Mouse (Mus musculus) naive thymus-derived CD4-positive, alpha-beta T cell, adult 2 months (primary cell): ENCODE results near the gene Paqr7.
"Not testable (repeated sequence)": the region's sequence is repeated elsewhere in the genome, so short reads cannot be mapped to it uniquely, and the experiment has no call there.

Source experiments
- DNase-seq: peaks from one replicate; pipeline ENCODE4 v3.0.0-alpha.2; 2011; ENCODE audit warnings: low read depth

The Paqr7 gene

DNA sequence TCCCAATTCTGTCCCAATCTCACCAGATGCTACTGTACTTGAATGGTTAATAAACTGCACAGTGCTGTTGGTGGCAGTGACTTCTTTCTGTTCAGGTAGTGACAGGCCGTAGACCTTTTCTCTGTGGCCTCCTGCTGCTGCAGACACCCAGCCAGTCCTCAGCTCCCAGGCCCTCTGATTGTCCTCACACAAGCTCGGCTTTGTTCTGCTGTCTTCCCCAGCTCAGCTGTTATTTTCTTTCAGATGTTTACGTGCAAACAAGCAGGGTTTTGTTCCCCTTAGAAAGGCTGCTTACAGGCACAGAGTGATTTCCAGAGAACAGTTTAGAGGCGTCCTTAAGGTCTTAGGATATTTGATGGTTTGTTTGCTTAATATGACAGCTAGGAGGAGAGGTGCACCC lies 22.7 kb upstream of the Paqr7 start:
- DNase-seq, result no peak

DNA sequence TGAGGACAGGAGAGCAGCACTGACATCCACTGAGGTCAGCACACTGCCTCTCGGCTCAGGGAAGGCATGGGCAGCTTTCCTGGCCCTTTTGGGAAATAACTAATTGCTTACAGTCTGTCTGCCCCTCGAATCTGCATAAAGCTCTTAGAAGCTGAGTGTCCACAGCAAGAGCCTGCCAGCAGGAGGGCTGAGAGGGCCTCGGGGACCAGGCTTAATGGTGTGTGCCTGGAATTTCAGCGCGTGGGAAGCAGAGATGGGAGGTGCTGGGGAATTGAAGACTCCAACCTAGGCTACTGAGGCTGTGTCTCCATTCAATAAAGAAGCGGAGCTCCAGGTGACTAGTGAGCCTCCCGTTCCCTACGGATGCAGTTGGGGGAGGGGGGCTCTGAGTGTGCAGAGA lies 22.3 kb upstream of the Paqr7 start:
- DNase-seq, result no peak

DNA sequence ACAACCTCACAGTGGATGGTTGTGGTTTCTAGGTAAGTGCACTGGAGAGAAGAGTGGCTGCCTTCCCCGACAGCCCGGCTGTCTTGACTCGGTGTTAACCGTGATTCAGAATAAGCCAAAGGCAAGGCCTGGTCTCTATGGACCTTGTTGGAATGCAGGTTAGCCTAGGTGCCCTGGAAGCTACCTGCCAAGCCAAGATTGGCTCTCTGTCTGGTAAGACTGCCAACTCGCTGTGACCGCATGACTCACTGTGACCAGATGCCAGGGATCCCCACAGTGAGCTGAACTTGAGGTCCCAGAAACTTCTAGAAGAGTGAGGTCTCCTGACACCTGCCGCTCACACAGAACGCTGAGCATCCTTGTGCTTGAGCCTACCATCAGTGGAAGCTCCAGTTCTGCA lies 19.6 kb upstream of the Paqr7 start:
- no peak for DNase-seq

DNA sequence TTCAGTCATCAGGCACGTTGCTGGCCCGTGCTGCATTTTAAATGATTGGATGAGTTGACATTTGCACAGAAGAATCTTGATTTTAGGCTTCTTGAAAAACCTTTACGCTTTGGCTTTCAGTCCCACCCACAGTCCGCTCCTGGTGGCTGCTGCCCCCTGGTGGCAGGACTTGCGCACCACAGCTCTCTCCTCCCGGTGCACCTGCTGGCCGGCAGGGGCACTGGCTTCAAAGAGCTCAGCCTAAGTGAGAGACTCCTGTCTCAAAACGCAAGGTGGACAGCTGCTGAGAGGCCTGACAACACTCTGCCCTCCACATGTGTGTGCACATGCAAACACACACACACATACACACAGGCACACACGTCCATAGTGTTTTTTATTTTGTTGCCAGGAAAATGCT lies 18.5 kb upstream of the Paqr7 start:
- DNase-seq, result peak; percentile 96

DNA sequence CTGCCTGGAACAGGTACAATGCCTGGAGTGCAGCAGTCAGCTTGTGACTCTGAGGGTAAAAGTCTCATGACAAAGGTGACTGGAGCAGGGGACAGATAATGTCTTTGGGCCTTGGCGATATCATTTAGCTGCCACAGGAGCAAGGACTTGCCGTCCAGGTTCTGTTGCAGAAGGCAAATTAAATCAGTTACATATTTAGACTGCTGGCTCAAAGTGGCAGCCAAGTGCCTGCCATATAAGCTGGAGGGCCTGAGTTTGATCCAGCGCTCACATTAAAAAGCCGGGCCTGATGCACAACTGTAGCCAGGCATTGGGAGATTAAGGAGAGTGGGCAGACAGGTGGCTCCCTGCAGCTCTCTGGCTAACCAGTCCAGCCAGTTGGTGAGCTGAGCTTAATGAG lies 16.7 kb upstream of the Paqr7 start:
- DNase-seq, result no peak

DNA sequence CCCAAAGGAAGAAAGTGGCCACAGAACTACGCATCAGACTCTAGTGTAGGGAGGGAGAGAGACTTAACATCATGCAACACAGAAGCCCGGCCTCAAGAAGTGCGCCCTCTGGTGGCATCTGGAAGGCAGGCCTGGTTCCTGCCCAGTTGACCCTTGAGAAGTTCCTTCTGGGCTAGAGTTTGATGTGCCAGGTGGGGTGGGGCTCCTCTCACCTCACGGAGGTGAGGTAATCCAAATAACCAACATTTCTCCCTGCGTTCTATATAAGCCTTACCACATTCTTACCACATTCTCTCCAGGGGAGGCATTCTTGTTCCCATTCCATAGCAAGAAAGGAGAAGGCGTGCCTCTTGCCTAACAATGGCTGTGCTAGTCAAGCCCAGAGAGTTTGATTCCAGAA lies 15.6 kb upstream of the Paqr7 start:
- peak; percentile 88 for DNase-seq

DNA sequence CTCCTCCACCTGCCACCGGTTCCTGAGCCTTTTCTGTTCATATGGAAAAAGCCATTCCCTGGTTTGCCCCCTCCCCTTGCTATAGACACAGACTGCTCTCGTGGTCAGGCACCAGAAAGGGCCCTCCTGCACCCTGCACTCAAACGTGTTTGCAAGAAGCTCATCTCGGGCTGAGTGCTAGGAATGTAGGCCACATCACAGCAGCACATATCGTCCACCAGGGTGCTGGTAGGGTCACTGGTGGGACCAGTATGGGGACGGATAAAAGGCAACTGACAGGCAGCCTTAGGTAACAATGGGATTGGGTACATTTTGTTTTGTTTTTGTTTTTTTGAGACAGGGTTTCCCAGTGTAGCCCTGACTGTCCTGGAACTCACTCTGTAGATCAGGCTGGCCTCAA lies 15.2 kb upstream of the Paqr7 start:
- DNase-seq, result no peak

DNA sequence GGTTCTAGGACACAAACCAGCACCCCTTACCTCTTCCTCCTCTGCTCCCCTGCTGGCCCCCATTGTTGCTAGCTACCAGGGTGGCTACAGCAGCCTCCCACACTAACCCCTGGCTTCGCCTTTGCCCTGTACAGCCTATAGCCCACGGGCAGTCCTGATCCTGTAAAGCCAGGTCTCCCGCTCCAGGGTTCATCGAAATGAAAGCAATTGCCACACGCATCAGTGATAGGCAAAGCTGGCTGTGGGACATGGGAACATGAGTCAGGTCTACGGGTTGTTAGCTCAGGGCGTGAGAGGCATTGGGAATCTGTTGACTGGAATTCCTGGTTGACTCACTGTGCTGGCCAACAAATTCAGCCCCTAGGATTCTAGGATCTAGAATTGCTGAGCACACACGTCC lies 14.1 kb upstream of the Paqr7 start:
- DNase-seq, result no peak

DNA sequence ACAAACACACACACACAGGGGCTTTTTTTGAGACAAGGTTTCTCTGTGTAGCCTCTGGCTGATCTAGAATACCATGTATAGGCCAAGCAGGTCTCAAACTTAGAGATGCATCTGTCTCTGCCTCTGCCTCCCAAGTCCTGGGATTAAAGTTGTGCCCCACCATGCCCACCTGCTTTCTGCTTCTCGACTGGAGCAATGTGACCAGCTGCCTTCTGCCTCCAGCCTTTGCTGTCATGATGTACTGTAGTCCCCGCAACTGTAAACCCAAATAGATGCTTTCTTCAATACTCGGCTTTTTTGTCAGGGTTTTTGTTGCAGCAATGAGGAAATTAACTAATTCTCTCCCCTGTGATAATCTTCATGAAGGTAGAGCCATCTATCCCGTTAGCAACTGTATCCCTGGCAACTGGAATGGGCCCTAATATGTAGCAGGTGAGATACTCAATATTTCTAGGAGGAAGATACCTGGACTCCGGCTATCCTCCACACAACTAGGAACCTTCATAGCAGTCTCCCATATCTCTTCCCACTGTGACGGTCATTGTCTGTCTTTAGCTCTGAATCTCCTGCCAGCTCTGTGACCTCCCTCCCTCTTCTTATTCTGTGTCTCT lies 13.3 kb upstream of the Paqr7 start:
- no peak for DNase-seq

DNA sequence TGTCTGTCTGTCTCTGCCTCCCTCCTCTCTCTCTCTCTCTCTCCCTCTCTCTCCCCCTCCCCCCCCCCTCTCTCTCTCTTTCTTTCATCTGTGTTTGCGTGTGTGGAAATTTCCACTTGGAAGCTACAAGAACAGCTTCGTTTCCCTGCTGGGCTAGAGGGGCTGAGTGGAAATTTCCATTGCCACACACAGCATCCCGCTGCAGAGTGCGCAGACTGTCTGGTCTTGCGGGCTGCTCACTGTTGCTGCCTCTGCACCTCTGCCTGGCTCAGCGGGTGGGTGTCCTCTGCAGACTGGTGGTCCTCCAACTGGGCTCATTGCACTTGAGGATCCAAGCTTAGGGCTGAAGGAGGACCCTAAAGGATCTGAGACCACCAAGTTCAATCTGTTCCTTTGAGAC lies 12.8 kb upstream of the Paqr7 start:
- no peak for DNase-seq

DNA sequence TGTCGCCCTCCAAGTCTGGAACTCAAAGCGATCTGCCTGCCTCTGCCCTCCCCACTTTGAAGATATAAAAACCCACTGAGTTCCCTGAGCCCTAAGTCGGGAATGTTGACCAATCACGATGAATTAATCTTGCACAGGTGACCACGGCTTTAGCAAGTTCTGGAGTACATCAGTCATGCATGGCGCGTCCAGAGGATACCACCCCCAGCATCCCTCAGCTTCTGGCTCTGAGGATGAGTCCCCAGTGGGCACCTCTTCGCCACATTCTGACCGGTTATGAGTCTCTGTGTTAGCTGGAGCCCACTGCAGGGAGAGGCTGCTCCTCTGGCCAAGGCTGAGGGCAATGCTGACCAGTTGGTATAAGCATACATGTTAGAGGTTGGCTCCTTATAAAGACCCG lies 12.3 kb upstream of the Paqr7 start:
- DNase-seq, result no peak

DNA sequence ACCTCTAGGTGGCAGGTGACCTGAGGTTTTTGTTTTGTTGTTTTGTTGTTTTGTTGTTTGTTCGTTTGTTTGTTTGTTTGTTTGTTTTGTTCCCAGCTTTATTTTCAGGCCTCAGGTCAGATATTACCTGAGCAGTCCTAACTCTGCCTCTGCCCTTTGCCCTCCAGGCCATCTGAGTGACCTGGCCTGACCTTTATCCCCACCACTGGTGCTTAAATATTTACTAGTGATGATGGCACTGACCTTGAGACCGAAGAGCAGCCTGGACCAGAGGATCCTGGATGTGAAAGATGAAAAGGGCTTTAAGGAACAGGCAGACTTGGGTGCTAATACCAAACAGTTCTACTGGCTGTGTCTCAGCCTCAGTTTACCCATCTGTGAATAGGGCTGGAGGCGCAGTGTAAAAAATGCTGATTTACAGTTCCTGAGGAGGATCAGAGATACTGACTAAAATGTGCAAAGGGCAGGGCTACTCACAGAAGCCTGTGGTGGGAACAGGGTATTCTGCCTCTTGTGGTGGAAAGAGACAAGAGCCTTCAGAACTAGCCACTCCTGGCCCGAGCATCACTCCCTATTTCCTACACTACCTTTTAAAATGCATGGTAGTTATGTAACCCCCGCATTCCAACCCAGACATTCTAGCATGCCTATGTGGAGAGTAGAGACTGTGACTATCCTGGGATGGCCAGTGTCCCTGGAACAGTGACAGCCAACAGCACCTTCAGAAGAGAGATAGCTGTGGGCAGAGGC lies 11.2 kb upstream of the Paqr7 start:
- DNase-seq, result no peak

DNA sequence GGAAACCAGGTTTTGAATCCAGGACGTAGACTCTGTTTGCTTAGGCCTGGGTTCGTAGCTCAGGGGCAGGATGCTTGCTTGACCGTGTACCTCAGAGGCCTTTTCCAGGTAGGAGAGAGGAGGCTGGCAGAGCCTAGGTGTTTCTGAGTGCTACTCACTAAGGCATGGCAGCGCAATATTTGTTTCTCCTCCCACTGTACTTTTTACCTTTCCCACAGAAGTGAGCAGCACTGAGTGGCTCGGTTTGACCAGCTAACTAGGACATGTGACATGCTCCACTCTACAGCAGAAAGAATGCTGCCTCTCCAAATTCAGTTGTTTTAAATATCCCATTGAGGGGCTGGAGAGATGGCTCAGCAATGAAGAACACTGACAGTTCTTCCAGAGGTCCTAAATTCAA lies 8.3 kb upstream of the Paqr7 start:
- no peak for DNase-seq

DNA sequence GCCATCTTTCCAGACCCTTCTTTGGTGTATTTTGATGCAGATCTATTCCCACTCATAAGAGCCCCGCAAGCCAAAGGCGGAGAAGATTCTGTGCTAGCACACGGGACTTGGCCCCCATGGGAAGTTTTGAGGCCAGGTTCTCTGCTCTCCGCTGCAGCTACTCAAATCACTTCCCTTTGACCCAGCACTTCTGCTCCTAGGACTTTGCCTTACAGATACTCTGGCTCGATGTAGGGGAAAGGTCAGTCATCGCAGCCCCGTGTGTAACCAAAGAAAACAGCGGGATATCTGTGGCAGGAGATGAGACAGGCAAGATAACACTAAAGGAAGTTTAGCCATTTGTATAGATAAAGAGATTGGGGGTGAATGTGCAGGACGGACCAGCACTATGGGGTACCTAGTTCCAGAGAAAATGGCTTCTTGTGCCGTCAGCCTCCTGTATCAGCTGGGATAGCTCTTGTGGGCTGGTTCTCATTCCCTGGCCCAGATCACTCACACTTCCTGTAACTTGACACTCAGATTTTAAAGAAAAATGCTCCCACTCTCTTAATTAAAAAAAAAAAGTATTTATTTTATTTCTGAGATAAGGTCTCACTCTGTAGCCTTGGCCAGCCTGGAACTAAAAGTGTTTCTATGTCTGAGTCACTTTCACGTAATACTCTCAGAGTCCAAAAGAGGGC lies 6.4 kb upstream of the Paqr7 start:
- DNase-seq, result no peak

DNA sequence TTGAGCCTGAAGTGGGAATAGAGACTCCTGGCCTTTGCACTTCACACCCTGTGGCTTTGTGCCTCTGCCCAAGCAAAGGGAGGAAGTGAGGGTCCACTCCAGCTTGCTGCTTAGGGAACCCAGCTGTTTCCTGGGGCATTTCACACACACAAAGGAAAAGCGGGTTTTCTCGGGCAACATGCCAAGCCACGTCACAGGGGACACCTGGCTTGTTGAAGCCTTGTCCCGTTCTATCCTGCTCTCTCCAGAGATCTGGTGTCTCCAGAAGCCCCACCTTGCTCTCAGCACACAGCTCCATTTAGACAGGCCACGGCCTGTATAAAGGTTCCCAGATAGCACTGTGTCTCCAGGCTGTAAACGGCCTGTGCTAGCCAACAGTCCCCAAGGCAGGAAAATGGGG lies 4.8 kb upstream of the Paqr7 start:
- no peak for DNase-seq

DNA sequence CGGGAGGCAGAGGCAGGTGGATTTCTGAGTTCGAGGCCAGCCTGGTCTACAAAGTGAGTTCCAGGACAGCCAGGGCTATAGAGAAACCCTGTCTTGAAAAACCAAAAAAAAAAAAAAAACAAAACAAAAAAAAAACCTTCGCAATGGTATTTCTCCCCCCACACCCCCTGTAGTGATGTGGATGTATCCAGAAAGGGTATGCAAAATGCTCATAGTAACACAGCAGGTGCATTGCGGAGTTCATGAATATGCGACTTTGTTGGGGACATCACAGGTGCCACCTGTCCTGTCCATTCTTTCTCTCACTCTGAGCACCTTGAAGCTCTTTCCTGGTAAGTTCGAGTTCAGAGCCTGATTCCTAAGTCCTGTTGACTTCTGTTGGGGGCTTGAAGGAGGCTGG lies 2.3 kb upstream of the Paqr7 start:
- peak; percentile 43 for DNase-seq

DNA sequence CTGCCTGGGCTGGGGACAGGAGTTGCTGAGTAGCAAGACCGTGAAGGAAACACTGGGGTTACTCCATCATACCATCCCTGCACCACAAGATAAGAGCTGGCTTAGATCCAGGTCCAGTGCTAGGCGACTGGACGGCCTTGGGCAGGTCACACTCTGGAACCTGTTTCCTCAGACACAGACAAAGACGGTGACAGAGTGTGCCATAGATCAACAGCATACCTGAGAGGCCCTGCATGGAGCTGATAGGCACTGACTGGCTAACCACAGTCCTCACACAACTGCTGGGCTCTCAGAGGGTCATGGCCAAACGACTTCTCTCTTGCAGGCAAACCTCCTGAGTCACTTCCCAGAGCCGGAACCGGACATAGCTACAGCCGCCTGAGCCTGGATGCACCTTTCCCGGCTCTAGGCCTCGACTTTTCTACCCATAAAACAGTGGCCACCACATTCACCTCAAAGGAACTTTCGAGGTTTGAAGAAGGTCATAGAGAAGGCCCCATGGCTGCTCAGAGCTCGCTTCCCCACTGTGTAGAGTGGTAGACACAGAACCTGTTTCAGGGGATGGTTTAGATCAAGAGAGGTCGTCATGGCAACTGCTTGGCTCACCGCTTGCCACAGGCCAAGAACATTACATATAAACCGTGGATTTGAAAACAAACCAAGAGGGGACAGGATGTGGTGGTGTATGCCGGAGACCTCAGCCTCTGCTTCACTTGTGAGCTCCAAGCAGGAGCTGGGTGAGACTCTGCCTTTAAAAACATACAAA lies 1.5 kb upstream of the Paqr7 start:
- peak; percentile 95 for DNase-seq

DNA sequence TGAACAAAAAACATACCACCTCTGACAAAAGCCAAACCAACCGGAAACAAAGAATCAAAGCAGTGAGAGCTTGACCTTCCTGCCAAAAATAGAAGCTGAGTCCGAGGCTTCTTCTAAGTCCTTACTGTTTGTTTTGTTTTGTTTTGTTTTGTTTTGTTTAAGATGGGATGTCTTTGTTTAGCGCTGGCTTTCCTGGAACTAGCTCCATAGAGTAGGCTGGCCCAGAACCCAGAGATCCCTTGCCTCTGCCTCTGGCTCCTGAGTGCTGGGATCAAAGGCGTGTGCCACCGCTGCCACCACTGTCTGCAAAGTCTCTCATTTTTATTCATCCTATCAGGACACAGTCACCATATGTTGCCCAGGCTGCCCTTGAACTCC lies 962 bp upstream of the Paqr7 start:
- DNase-seq, result no peak

DNA sequence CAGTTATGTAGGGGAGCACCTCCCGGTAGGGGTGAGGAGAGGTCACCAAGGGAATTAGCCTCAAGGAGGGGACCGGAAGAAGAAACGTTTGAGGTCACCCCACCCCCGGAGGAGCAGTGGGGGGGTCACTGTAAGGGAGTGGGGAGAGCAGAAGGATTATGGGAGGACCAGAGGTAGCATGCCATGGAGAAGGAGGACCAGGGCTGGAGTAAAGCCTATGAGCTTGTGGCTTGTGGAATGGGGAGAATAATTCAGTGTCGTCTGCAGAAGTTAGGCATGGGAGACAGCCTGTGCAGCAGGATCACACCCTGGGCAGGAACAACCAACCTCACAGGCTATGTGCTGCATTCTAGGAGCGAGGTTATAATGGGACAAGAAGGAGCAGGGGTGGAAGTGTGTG lies 726 bp downstream of the Paqr7 start:
- no peak for DNase-seq

DNA sequence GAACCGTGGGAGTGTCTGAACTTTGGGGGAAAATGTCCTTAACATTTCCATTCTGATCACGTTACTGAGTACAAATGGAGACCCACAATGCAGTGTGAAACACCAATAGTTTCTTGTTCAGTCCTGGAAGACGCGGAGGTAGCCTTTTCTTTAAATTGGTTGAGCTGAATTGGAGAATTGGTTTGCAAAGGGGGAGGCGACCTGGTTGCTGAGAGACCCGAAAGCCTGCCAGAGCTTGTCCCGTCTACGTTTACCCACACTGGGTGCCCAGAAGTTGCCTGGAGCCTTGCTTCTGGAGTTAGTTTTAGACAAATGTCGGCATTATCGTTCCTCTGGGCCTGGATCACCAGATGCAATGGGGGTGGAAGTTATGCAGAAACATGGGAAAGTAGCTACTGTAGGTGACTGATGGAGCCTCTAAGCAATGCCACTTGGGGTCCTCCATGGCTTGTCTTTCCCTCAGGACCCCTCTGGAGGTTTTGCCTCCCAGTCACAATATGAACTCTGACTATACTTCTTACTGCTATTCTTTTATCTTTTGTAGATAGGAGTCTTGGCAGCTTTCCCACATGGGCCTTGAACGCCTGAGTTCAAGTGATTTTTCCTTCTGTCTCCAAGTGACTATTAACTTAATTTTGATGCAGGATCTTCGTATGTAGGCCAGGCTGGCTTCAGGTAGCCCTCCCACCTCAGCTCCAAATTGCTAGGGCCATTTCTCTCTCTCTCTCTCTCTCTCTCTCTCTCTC lies 1.7 kb downstream of the Paqr7 start:
- DNase-seq, result no peak

DNA sequence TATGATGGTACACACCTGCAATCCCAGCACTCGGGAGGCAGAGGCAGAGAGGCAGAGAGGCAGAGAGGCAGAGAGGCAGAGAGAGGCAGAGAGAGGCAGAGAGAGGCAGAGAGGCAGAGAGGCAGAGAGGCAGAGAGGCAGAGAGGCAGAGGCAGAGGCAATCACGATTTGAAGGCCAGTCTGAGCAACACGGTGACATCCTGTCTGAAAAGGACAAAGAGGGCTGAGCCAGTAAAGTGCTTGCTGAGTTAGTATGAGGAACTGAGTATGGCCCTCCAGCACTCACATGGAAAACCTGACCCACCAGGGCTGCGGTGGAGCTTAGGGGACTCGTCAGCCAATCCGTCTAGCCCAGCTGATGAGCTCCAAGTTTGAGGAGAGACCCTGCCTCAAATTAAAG lies 2.5 kb downstream of the Paqr7 start:
- not testable (repeated sequence) for DNase-seq

DNA sequence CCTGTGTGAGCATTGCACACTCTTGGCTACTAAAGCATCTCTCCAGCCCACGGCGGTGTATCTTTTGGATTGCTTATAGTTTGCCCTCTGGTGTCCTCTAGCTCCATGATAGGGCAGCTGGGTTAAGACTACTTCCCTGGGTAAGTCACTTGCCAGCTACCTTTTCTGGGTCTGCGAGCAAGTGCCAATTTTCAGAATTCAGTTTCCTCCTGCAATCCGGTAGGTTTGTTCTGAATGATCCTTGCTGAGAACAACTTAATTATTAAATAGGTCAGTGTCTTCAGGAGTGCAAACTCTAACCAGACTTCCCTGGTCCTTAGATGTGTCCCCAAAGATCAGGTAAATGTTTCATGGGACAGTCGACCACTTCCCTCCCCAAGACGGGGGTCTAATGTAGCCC lies 4.6 kb downstream of the Paqr7 start:
- no peak for DNase-seq
